Mouse (Mus musculus): ENCODE results near the gene Mettl17. TPM values are rescaled to one million over a fixed set of nuclear protein-coding genes. Genes with fewer than 3 reads are reported as not detected.
A peak's percentile ranks its signal among the peaks of the same experiment; 100 is the strongest.

The Mettl17 gene
- polyA plus RNA-seq, 1 experiment from 2014 or later = 49.8 TPM

- Histone ChIP-seq H3K27me3 (ENCODE audit: control insufficient read depth, insufficient read depth, low read length) (no peaks in the 10 kb centered on the region; the same call in 1 of the 2 replicates), H3K4me1 (ENCODE audit: control insufficient read depth in 2 of 2, insufficient read depth in 2 of 2, low read length in 2 of 2) (peaks cover 13 to 24% of the 10 kb centered on the region in 2 experiments), H3K4me3 (ENCODE audit: control insufficient read depth in 1 of 2, insufficient read depth in 1 of 2, low read depth in 1 of 2, low read length in 2 of 2) (peak overlapping the region; percentile 63 to 82), H3K4me2 (ENCODE audit: low read length) (peak overlapping the region; percentile 98), H3K9ac (ENCODE audit: low read length) (peak overlapping the region; percentile 91), H3K27ac (replicated peaks in 1 of 2; ENCODE audit: control insufficient read depth in 1 of 2, insufficient read depth in 1 of 2, low read depth in 2 of 2, low read length in 2 of 2) (peak overlapping the region; percentile 96 to 97), H3K9me3 (ENCODE audit: control insufficient read depth, low read length) (no peaks in the 10 kb centered on the region), H3K36me3 (ENCODE audit: control insufficient read depth, insufficient read depth, low read length) (peaks cover 30% of the 10 kb centered on the region)
- under 1% methylated on average over 58 of the region's 58 CpGs for WGBS
- ATAC-seq (ENCODE audit: insufficient number of reproducible peaks, insufficient read depth, low FRiP score, low read depth) = peak; percentile 84
Observed at GRCm38 (mm10) chr14:51913062-51913959, 28.7 kb downstream of the Mettl17 start.

DNA sequence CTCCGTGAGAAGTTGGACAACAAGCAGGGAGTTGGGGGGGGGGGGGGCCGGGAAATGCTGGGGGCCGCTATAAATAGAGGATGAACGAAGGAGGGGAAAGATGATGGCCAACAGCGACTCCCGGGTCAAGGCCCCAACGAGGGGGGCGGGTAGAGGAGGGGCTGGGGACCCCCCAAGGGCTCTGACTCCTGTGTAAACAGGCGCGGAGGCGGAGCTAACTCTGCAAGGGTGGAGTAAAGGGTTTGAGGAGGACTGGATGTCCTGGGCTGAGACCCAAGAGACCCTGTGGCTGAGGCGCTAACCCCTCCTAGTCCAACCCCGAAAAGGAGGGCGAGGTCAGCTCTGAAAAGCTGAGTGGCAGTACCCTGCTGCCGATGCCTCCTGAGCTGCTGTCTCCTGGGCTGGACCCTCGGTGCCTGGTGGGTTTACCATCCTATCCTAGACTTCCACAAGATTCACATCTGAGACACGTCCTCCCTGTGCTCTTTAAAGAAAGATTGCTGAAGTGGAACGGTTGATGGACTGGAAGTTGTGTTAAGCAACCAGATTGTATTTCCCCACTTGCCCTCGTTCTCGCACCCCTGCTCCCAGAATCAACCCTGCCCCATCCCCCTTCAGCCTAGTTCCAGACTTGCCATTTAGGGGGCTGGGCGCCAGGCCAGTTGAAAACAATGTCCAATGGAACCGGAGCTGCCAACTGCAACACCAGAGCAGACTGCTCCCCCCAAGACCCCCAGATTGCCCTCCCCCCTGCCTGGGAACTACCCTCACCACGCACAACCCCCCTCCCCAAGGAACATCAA is 29.5 kb downstream of the Mettl17 start, which contains the start of gene Ndrg2:
Gene Ndrg2 (minus strand): TSS at position 199 of the 803 bp plus-strand sequence.
- 4% methylated on average over 21 of the region's 23 CpGs for WGBS

GRCm38 (mm10) chr14:51915030-51915429 is 30.4 kb downstream of the Mettl17 start:
- no peaks in the 10 kb centered on the region; the same call in 1 of the 2 replicates for H3K27me3 ChIP-seq (ENCODE audit: control insufficient read depth, insufficient read depth, low read length)
- H3K4me2 ChIP-seq (ENCODE audit: low read length) = peak overlapping the region; percentile 98
- peaks cover 13% of the 10 kb centered on the region for H3K36me3 ChIP-seq (ENCODE audit: control insufficient read depth, insufficient read depth, low read length)
- ATAC-seq (ENCODE audit: insufficient number of reproducible peaks, insufficient read depth, low FRiP score, low read depth) = no peak
- peak overlapping the region; percentile 92 to 96 for H3K27ac ChIP-seq (replicated peaks in 1 of 2; ENCODE audit: control insufficient read depth in 1 of 2, insufficient read depth in 1 of 2, low read depth in 2 of 2, low read length in 2 of 2)
- no peak overlapping the region for H3K4me3 ChIP-seq (ENCODE audit: control insufficient read depth in 1 of 2, insufficient read depth in 1 of 2, low read depth in 1 of 2, low read length in 2 of 2)
- no peaks in the 10 kb centered on the region for H3K9me3 ChIP-seq (ENCODE audit: control insufficient read depth, low read length)
- 2% methylated on average over 3 of the region's 3 CpGs for WGBS
- peaks cover 13 to 24% of the 10 kb centered on the region in 2 experiments for H3K4me1 ChIP-seq (ENCODE audit: control insufficient read depth in 2 of 2, insufficient read depth in 2 of 2, low read length in 2 of 2)
- peak overlapping the region; percentile 22; the same call in 1 of the 2 replicates for H3K9ac ChIP-seq (ENCODE audit: low read length)

More for the DNA sequence above, 29.5 kb downstream of the Mettl17 start, which contains the start of gene Ndrg2:
- Histone ChIP-seq H3K4me1 (ENCODE audit: control insufficient read depth in 2 of 2, insufficient read depth in 2 of 2, low read length in 2 of 2) (peaks cover 13 to 24% of the 10 kb centered on the region in 2 experiments), H3K4me2 (ENCODE audit: low read length) (peak within 1 kb of the TSS; percentile 98), H3K4me3 (ENCODE audit: control insufficient read depth in 1 of 2, insufficient read depth in 1 of 2, low read depth in 1 of 2, low read length in 2 of 2) (peak within 1 kb of the TSS; percentile 63 to 82), H3K27me3 (ENCODE audit: control insufficient read depth, insufficient read depth, low read length) (no peaks in the 10 kb centered on the region; the same call in 1 of the 2 replicates), H3K27ac (replicated peaks in 1 of 2; ENCODE audit: control insufficient read depth in 1 of 2, insufficient read depth in 1 of 2, low read depth in 2 of 2, low read length in 2 of 2) (peak within 1 kb of the TSS; percentile 96 to 97), H3K9ac (ENCODE audit: low read length) (peak within 1 kb of the TSS; percentile 91), H3K9me3 (ENCODE audit: control insufficient read depth, low read length) (no peaks in the 10 kb centered on the region), H3K36me3 (ENCODE audit: control insufficient read depth, insufficient read depth, low read length) (peaks cover 22% of the 10 kb centered on the region)
- peak; percentile 64 for ATAC-seq (ENCODE audit: insufficient number of reproducible peaks, insufficient read depth, low FRiP score, low read depth)

DNA sequence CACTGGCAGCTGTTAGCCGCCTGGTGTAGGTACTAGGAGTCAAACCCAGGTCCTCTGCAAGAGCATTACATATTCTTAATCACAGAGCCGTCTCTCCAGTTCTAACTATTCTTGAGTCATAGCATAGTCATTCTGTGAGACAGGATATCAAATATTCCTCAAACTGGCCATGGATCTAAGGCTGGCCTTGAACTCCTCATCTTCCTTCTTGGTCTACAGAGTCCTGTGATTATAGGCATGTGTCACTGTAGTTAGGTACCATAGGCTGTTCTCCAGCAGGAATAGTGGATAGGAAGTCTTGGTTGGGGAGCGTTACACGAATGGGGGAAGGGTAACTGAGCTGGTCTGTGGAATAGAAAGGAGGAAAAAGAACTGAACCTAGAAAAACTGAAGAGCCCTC is 31.9 kb downstream of the Mettl17 start:
- Histone ChIP-seq H3K9ac (ENCODE audit: low read length) (no peak overlapping the region), H3K36me3 (ENCODE audit: control insufficient read depth, insufficient read depth, low read length) (no peaks in the 10 kb centered on the region), H3K27ac (replicated peaks in 1 of 2; ENCODE audit: control insufficient read depth in 1 of 2, insufficient read depth in 1 of 2, low read depth in 2 of 2, low read length in 2 of 2) (no peak overlapping the region), H3K9me3 (ENCODE audit: control insufficient read depth, low read length) (no peaks in the 10 kb centered on the region), H3K27me3 (ENCODE audit: control insufficient read depth, insufficient read depth, low read length) (no peaks in the 10 kb centered on the region; the same call in 1 of the 2 replicates), H3K4me3 (ENCODE audit: control insufficient read depth in 1 of 2, insufficient read depth in 1 of 2, low read depth in 1 of 2, low read length in 2 of 2) (no peak overlapping the region), H3K4me1 (ENCODE audit: control insufficient read depth in 2 of 2, insufficient read depth in 2 of 2, low read length in 2 of 2) (peaks cover 15 to 25% of the 10 kb centered on the region in 2 experiments), H3K4me2 (ENCODE audit: low read length) (no peak overlapping the region)
- 90% methylated on average over 4 of the region's 4 CpGs for WGBS
- no peak for ATAC-seq (ENCODE audit: insufficient number of reproducible peaks, insufficient read depth, low FRiP score, low read depth)

DNA sequence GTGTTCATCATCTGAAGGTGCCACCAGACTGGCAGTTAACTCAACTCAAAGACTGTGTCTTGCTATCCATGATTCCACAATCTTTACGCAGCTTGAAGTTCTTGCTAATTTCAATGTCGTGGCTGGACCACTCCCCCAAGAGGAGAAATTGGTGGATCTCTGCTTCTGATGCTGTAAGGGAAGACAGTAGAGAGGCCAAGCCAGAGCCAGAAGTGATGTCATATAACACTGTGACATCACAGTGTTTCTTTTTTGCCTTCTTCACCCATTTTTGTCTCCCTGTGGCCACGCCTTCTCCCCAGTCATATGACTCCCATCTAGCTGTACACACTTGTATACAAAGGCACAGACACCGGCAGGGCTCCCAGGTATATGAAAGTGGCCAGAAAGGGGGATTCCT is 33.5 kb downstream of the Mettl17 start, which contains the start of gene Tppp2:
Gene Tppp2 (plus strand): TSS at position 301 of the 400 bp plus-strand sequence.
- no peaks in the 10 kb centered on the region for H3K9me3 ChIP-seq (ENCODE audit: control insufficient read depth, low read length)
- H3K27ac ChIP-seq (replicated peaks in 1 of 2; ENCODE audit: control insufficient read depth in 1 of 2, insufficient read depth in 1 of 2, low read depth in 2 of 2, low read length in 2 of 2) = no peak within 1 kb of the TSS
- no peaks in the 10 kb centered on the region for H3K36me3 ChIP-seq (ENCODE audit: control insufficient read depth, insufficient read depth, low read length)
- H3K27me3 ChIP-seq (ENCODE audit: control insufficient read depth, insufficient read depth, low read length) = no peaks in the 10 kb centered on the region
- H3K4me1 ChIP-seq (ENCODE audit: control insufficient read depth in 2 of 2, insufficient read depth in 2 of 2, low read length in 2 of 2) = peaks cover 27 to 32% of the 10 kb centered on the region in 2 experiments
- no peak within 1 kb of the TSS for H3K9ac ChIP-seq (ENCODE audit: low read length)
- ATAC-seq (ENCODE audit: insufficient number of reproducible peaks, insufficient read depth, low FRiP score, low read depth) = no peak
- WGBS = 82% methylated on average over 4 of the region's 4 CpGs
- H3K4me3 ChIP-seq (ENCODE audit: control insufficient read depth in 1 of 2, insufficient read depth in 1 of 2, low read depth in 1 of 2, low read length in 2 of 2) = no peak within 1 kb of the TSS
- no peak within 1 kb of the TSS for H3K4me2 ChIP-seq (ENCODE audit: low read length)

DNA sequence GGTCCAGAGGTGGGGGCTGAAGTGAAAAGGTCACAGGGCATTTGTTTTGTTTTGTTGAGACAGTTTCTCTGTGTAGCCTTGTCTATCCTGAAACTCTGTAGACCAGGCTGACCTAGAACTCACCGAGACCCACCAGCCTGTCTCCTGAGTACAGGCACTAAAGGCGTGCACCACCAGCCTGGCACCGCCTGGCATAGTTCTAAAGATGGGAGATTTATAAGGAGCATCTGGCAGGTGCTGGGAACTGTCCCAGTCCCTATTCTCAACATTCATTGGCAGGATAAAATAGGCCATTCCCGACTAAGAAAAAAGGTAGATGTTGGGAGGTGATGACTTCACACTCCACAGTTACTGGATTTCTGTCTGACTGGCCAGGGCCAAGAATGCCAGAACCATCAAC is 34.3 kb downstream of the Mettl17 start:
- ATAC-seq (ENCODE audit: insufficient number of reproducible peaks, insufficient read depth, low FRiP score, low read depth) = no peak
- 79% methylated on average over 4 of the region's 4 CpGs for WGBS
- H3K27me3 ChIP-seq (ENCODE audit: control insufficient read depth, insufficient read depth, low read length) = no peaks in the 10 kb centered on the region

More for the DNA sequence above, 34.3 kb downstream of the Mettl17 start:
- no peaks in the 10 kb centered on the region for H3K36me3 ChIP-seq (ENCODE audit: control insufficient read depth, insufficient read depth, low read length)
- no peaks in the 10 kb centered on the region for H3K9me3 ChIP-seq (ENCODE audit: control insufficient read depth, low read length)
- H3K4me2 ChIP-seq (ENCODE audit: low read length) = no peak overlapping the region
- H3K27ac ChIP-seq (replicated peaks in 1 of 2; ENCODE audit: control insufficient read depth in 1 of 2, insufficient read depth in 1 of 2, low read depth in 2 of 2, low read length in 2 of 2) = no peak overlapping the region
- H3K4me3 ChIP-seq (ENCODE audit: control insufficient read depth in 1 of 2, insufficient read depth in 1 of 2, low read depth in 1 of 2, low read length in 2 of 2) = no peak overlapping the region
- H3K9ac ChIP-seq (ENCODE audit: low read length) = no peak overlapping the region
- H3K4me1 ChIP-seq (ENCODE audit: control insufficient read depth in 2 of 2, insufficient read depth in 2 of 2, low read length in 2 of 2) = peaks cover 30 to 31% of the 10 kb centered on the region in 2 experiments
